Mouse (Mus musculus) lung, adult 10 weeks (tissue): Measurements from ENCODE around the gene Foxb1. TPM values are rescaled to one million over a fixed set of nuclear protein-coding genes. Genes with fewer than 3 reads are reported as not detected.

Experiments
- polyA plus RNA-seq: library from polyadenylated mRNA; stranded (reverse); fragments of 350-450 nt; fragmentation: Illumina TruSeq; extraction: RNeasy Lipid Tissue Mini Kit (QIAGEN cat#74804); gene quantifications from one replicate; pipeline ENCODE4 v1.2.3, GENCODE M21; 2014; ENCODE audit warnings: low read depth, low replicate concordance; ENCODE audit not compliant: insufficient read depth

The Foxb1 gene
- not detected for polyA plus RNA-seq

DNA sequence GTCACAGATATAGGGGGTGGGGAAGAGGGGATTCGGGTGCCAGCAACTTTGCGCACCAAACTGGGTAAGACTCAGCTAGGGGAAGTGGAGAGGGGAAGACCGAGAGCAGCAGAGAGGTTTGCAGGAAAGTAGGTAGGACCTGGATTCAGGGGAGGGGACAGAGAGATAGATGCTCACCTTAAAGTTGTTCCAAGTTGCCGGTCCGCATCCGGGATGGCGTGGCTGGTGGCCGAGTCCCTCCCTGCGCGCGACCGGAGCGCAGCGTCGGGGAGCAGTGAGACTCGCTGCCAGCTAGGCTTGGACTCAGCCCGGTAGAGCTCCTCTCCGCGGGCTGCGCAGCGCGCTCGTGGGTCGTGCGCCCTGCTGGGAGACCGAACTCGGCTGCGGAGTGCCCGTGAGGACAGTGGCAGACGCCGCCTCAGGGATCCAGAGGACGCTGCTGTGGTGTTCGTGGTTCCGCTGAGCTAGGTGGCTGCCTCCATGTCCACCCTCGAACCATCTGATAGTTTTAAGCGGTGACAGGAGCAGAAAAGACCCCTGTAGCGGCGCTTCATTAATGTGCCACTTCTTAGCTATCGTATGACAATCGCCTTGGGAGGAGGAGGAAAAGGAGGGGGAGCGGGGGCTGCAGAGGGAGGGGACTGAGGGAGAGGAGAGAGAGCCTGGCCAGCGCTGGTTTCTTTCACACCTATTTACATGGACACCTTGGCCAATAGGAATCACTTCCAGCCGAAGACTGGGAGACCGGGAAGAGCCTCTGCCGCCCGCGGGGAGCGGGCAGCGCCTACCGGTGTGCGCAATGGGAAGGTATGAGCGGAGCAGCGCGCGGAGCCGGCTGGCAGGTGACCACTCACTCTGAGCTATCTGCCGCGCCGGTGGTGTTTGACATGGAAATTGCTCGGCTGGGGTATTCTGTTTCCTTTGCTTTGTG is at the start of gene Foxb1:
Gene Foxb1, minus strand, starts transcription at position 570 of the 931 bp plus-strand sequence.

Other genes with a start within 250 kb of the Foxb1 start
- gene Bnip2, start 228.5 kb upstream of the Foxb1 start, polyA plus RNA-seq: 95.2 TPM